Mouse (Mus musculus) heart, postnatal 0 days (tissue): ENCODE results near the gene 1700123O20Rik.

Experiments used
- CTCF ChIP-seq: IDR thresholded peaks from 2 replicates; pipeline ENCODE4 v1.5.1; 2016; ENCODE audit warnings: antibody characterized with exemption, control low read depth, low read depth
- EP300 ChIP-seq: IDR thresholded peaks from 2 replicates; pipeline ENCODE4 v1.6.1; 2016; ENCODE audit warnings: antibody characterized with exemption, low read depth

DNA sequence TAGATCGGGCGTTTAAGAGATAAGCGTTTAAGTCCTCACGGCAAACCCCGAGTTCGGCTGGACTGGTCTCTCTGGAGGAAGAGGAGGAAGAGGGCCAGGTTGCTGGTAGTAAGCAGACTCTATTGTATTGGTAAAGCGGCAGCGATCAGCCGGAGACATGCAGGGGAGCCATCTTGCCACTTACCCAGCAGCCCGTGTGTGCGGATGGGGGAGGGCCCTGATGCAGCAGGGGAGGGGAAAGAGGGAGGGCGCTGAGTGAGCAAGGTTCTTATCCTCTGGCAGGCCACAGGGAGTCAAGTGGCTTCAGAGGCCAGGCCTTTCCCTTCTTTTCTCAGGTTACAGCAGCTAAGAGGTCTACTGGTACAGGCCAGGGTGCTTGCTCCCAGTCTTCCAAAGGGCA lies 32.5 kb upstream of the 1700123O20Rik start:
- TF ChIP-seq CTCF = 0 out of 2 replicates have a peak, but pooled peaks have one; percentile 4
- no peak for TF ChIP-seq EP300
